Mouse (Mus musculus) right cerebral cortex, adult 18-20 months (tissue): ENCODE results near the gene Bmp2k.

Experiments used
- DNase-seq: peaks from one replicate; pipeline ENCODE4 v3.0.0; 2022; ENCODE audit warnings: mixed read lengths

The Bmp2k gene

DNA sequence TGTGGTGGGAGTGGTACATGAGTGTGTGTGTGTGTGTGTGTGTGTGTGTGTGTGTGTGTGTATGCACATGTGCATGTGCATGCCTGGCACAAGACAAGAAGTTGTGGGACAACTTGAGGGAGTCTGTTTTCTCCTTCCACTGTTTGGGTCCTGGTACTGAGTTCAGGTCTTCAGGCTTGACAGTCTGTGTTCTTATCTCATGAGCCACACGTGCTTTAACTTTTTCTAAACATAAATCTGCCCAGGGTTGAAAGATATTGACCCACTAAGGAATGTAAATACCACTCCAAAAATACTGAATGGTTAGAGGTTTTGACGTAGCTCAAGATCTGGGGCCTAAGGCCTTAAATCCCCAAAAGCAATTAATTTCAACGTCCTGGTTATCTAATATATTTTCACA is 23.8 kb upstream of the Bmp2k start:
- no peak for DNase-seq

DNA sequence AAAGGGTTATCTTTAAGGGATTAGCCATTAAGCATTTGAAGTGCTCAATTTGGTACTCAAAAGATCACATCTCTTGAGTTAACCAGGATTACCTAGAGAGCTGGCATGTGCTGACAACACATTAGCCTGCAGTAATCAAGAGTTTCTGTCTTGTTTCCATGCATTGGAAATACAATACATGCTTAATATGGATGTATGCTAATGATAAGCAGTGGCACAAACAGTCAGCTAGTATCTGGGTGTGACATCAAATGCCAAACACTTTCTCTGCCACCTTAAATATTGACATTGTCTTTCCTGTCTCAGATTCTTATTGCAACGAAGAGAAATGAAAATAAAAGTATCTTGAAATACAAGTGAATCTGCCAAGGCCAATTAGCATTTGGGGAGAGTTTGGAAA is 22.8 kb upstream of the Bmp2k start:
- no peak for DNase-seq

DNA sequence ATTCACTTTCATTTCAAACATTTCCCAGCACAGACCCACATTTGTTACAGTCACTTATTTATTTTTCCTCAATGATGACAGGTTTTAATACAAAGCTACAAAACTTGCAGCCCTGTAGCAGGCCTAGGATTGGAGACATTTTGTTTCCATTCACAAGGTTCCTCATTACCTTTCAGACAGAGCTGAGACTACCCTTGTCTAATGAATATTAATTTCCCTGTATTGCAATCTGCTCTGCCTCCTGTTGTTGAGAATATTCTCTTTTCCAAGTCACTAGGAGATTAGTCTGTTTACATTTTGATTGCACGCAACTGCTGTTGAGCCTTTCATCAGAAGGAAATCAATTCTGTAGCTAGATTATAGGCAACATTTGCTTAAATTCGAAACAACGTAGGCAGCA is 22.4 kb upstream of the Bmp2k start:
- DNase-seq: no peak

DNA sequence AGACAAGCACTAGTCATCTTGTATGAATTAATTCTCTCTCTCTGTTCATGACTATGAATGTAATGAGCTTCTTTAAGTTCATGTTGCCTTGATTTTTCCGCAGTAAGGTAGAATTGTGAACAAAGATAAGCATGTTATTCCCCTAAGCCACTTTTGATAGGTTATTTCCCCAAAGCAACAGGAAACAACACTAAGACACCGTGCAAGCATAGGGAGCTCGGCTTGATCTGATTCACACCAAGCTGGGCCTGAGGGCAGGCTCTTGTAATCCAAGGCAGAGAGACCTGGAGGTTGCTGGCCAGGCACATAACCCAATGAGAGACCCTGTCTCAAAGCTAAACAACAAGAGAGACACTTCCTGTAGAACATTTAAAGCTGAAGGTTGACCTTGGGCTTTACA is 21.3 kb upstream of the Bmp2k start:
- DNase-seq: no peak

GRCm38 (mm10) chr5:96979296-96980007 is 18.0 kb upstream of the Bmp2k start:
- no peak for DNase-seq

- DNase-seq: no peak
Observed at GRCm38 (mm10) chr5:96980008-96980634, 17.4 kb upstream of the Bmp2k start.

GRCm38 (mm10) chr5:96981987-96982386 is 15.5 kb upstream of the Bmp2k start:
- DNase-seq: no peak

- no peak for DNase-seq
Observed at GRCm38 (mm10) chr5:96983142-96983541, 14.3 kb upstream of the Bmp2k start.

GRCm38 (mm10) chr5:96986850-96987249 is 10.6 kb upstream of the Bmp2k start:
- no peak for DNase-seq

GRCm38 (mm10) chr5:96988880-96989279 is 8.6 kb upstream of the Bmp2k start:
- no peak for DNase-seq

- DNase-seq: no peak
Observed at GRCm38 (mm10) chr5:96991156-96991555, 6.3 kb upstream of the Bmp2k start.

- DNase-seq: no peak
Observed at GRCm38 (mm10) chr5:96992651-96993050, 4.8 kb upstream of the Bmp2k start.

- no peak for DNase-seq
Observed at GRCm38 (mm10) chr5:96993057-96993456, 4.4 kb upstream of the Bmp2k start.

- no peak for DNase-seq
Observed at GRCm38 (mm10) chr5:96995791-96996190, 1.7 kb upstream of the Bmp2k start.

DNA sequence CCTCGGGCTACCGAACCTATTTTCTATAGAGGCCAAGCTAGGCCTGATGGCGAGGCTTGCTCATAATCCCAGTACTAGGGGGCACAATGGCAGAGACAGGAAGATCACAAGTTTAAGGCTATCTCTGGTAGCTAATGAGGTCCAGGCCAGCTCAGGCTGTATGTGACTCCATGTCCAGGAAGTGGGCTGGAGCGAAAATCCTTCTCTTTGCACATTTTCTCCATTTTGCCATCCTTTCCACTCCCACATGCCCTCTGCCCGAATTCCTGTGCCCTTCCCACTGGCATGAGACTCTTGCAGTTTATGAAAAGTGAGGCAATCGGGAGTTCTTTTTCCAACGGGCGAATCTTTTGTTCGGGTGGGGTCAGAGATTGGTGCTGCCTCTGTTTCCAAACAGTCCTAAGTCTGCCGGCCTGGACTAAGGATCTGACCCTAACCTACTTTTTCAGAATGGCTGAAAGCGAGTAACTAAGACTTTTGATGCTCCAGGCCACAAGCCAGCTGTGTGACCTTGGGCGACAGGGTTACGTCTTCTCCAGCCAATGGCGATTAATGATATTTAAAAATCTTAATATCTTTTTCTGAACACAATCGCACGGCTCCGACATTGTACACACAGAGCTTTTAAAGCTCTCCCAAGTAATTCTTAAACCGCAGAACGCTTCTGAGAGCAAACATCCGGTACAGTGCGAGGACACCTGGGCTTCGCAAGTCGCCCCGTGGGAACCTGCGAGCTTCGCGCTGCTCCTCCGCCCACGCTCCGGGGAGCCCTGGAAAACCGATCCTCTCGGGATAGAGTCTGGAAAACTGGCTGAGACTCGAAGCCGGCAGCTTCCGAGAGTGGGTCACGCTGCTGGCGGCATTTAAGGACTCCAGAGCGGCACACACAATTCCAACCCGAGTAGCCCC is 834 bp upstream of the Bmp2k start:
- DNase-seq: no peak

- DNase-seq: peak; percentile 25
Observed at GRCm38 (mm10) chr5:96997802-96998565, 495 bp downstream of the Bmp2k start.

- no peak for DNase-seq
Observed at GRCm38 (mm10) chr5:96998566-96998907, 1.0 kb downstream of the Bmp2k start.

- no peak for DNase-seq
Observed at GRCm38 (mm10) chr5:96999601-97000000, 2.1 kb downstream of the Bmp2k start.

DNA sequence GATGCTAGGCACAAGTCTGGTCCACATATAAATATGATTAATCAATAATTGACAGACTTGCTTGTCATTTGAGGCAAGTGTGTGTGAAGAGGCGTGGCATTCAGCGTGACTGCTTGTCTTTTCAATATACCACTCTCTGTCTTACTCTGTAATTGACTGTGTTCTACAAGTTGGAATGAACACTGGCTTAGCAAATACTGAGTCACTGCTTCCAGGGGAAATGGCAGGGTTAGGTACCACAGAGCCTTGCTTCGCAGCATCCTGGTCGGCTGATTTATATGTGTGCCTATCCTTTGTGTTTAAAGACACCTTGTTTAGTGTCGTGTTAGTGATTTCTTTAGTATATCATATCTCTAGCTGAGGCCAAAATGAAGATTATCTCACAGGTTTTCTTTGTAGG is 3.0 kb downstream of the Bmp2k start:
- no peak for DNase-seq

DNA sequence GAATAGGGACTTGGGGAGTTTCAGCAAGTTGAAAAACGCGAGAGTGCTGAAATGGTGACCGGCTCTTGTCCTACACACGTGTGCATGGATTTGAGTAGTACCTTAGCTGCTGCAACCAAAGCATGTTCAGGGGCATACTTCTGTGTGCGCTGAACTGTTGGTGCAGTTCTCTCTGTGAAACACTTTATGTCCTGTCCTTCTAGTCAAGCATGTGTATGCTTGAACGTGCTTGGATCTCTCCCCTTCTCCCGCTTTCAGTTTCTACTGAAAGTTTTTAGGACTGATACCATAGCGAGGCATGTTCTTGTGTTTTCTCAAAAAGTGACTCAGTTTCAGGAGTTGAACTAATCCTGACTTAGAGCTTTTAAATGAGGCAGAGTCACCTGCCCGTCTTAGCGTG is 3.7 kb downstream of the Bmp2k start:
- no peak for DNase-seq

DNA sequence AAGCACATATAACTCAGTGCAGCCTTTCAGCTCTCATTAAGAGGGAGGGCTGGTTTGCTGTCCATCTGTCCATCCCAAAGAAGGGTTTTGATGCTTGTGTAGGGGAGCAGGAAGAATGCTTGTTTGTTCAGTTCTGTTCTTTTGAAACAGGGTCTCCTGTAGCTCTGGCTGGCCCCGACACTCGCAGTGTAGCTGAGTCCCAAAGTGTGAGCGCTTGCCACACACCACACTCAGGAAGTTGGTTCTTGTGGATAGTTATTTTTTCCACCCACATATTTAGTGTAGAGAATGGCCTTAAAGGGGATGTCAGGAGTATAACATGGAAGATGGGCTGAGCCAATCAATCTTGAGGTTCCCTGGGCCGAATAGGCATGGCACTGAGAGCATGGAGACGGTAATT is 4.1 kb downstream of the Bmp2k start:
- DNase-seq: no peak

- no peak for DNase-seq
Observed at GRCm38 (mm10) chr5:97002336-97002735, 4.8 kb downstream of the Bmp2k start.

GRCm38 (mm10) chr5:97002937-97003336 is 5.4 kb downstream of the Bmp2k start:
- no peak for DNase-seq
